Mouse (Mus musculus): ENCODE data around the gene Rpp25l.
A peak's percentile ranks its signal among the peaks of the same experiment; 100 is the strongest.
"Not testable (repeated sequence)": the region's sequence is repeated elsewhere in the genome, so short reads cannot be mapped to it uniquely, and the experiment has no call there.

The Rpp25l gene

GRCm38 (mm10) chr4:41713197-41714067, at the start of gene Rpp25l:
Gene Rpp25l, minus strand, starts transcription at chr4:41713534.
- peak; percentile 61 to 80 for DNase-seq (ENCODE audit: low read depth in 2 of 2, low spot score in 2 of 2)

- not testable (repeated sequence) for DNase-seq (ENCODE audit: low read depth in 2 of 2, low spot score in 2 of 2)
These were observed 49.4 kb upstream of the Rpp25l start for GRCm38 (mm10) chr4:41762688-41763114.

GRCm38 (mm10) chr4:41762099-41762687, 48.9 kb upstream of the Rpp25l start:
- DNase-seq (ENCODE audit: low read depth in 2 of 2, low spot score in 2 of 2), result no peak

GRCm38 (mm10) chr4:41761680-41762079, 48.3 kb upstream of the Rpp25l start:
- DNase-seq (ENCODE audit: low read depth in 2 of 2, low spot score in 2 of 2), result no peak

GRCm38 (mm10) chr4:41760911-41761310, 47.6 kb upstream of the Rpp25l start:
- no peak for DNase-seq (ENCODE audit: low read depth in 2 of 2, low spot score in 2 of 2)

- no peak for DNase-seq (ENCODE audit: low read depth in 2 of 2, low spot score in 2 of 2)
These were observed 47.0 kb upstream of the Rpp25l start for GRCm38 (mm10) chr4:41760288-41760721.

- no peak for DNase-seq (ENCODE audit: low read depth in 2 of 2, low spot score in 2 of 2)
These were observed 46.4 kb upstream of the Rpp25l start for GRCm38 (mm10) chr4:41759656-41760287.

- no peak for DNase-seq (ENCODE audit: low read depth in 2 of 2, low spot score in 2 of 2)
These were observed 45.9 kb upstream of the Rpp25l start for GRCm38 (mm10) chr4:41759206-41759605.

GRCm38 (mm10) chr4:41758701-41759100, 45.4 kb upstream of the Rpp25l start:
- no peak for DNase-seq (ENCODE audit: low read depth in 2 of 2, low spot score in 2 of 2)

GRCm38 (mm10) chr4:41758021-41758420, 44.7 kb upstream of the Rpp25l start:
- DNase-seq (ENCODE audit: low read depth in 2 of 2, low spot score in 2 of 2), result no peak

- DNase-seq (ENCODE audit: low read depth in 2 of 2, low spot score in 2 of 2), result no peak
These were observed 44.0 kb upstream of the Rpp25l start for GRCm38 (mm10) chr4:41757321-41757720.

GRCm38 (mm10) chr4:41756440-41756839, 43.1 kb upstream of the Rpp25l start:
- DNase-seq (ENCODE audit: low read depth in 2 of 2, low spot score in 2 of 2), result no peak

- peak; percentile 84 to 93 for DNase-seq (ENCODE audit: low read depth in 2 of 2, low spot score in 2 of 2)
These were observed 42.3 kb upstream of the Rpp25l start, which contains the start of gene Sigmar1 for GRCm38 (mm10) chr4:41755338-41756305. Gene Sigmar1, minus strand, starts transcription at chr4:41756157.

GRCm38 (mm10) chr4:41754797-41755337, 41.5 kb upstream of the Rpp25l start, which contains the start of gene Galt:
Gene Galt, plus strand, starts transcription at chr4:41755228.
- DNase-seq (ENCODE audit: low read depth in 2 of 2, low spot score in 2 of 2), result no peak

GRCm38 (mm10) chr4:41745021-41745420, 31.7 kb upstream of the Rpp25l start:
- DNase-seq (ENCODE audit: low read depth in 2 of 2, low spot score in 2 of 2), result no peak

- DNase-seq (ENCODE audit: low read depth in 2 of 2, low spot score in 2 of 2), result no peak
These were observed 30.8 kb upstream of the Rpp25l start for GRCm38 (mm10) chr4:41744131-41744530.

GRCm38 (mm10) chr4:41741158-41741560, 27.8 kb upstream of the Rpp25l start:
- DNase-seq (ENCODE audit: low read depth in 2 of 2, low spot score in 2 of 2), result peak; percentile 83 to 92

- DNase-seq (ENCODE audit: low read depth in 2 of 2, low spot score in 2 of 2), result no peak
These were observed 27.2 kb upstream of the Rpp25l start for GRCm38 (mm10) chr4:41740380-41741157.

- DNase-seq (ENCODE audit: low read depth in 2 of 2, low spot score in 2 of 2), result no peak
These were observed 25.9 kb upstream of the Rpp25l start for GRCm38 (mm10) chr4:41739260-41739659.

GRCm38 (mm10) chr4:41738256-41738603, 24.9 kb upstream of the Rpp25l start:
- no peak for DNase-seq (ENCODE audit: low read depth in 2 of 2, low spot score in 2 of 2)

Measured in CD8-positive naive resting alpha-beta T cell, adult 2 months (primary cell).